Mouse (Mus musculus): ENCODE data around the gene Olfr889. TPM values are rescaled to one million over a fixed set of nuclear protein-coding genes. Genes with fewer than 3 reads are reported as not detected.
"Not testable (repeated sequence)": the region's sequence is repeated elsewhere in the genome, so short reads cannot be mapped to it uniquely, and the experiment has no call there.

The Olfr889 gene
- 0.05 TPM in 1 of 2 replicates, not detected in the other for polyA plus RNA-seq (2015; fragmentation: Nextera tagmentation; extraction: Ambion mirVana)

DNA sequence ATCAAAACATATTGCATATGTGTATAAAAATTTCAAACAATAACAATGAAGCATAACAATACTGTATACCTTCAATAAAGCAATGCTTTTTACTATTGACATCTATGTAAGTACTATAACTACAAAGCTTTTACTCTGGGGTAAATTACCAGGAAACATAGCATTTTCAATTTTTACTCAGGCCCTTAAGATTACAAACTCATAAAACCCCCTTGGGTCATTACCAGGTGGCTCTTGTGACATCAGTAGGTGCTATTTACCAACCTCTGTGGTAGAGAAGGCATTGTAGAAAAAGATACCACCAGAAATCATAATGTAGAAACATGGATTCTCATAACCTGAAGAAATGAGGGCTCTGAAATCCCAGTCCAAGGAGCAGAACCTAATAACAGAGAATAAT, at the start of gene Olfr889:
TSS of gene Olfr889 (plus strand) at position 301 of the 400 bp plus-strand sequence.
- Histone ChIP-seq H3K4me1 (replicated peaks; ENCODE audit: control insufficient read depth, insufficient read depth, low read length) (no peaks in the 10 kb centered on the region), H3K4me3 (replicated peaks; ENCODE audit: low read length) (no peak within 1 kb of the TSS), H3K9ac (replicated peaks; ENCODE audit: low read depth, low read length) (no peak within 1 kb of the TSS), H3K36me3 (ENCODE audit: control insufficient read depth, insufficient read depth) (no peaks in the 10 kb centered on the region), H3K27me3 (replicated peaks; ENCODE audit: control insufficient read depth, insufficient read depth, low read length) (no peaks in the 10 kb centered on the region), H3K9me3 (ENCODE audit: control insufficient read depth, low read length) (no peaks in the 10 kb centered on the region), H3K4me2 (ENCODE audit: low read length) (no peak within 1 kb of the TSS), H3K27ac (ENCODE audit: low read length) (no peak within 1 kb of the TSS)
- no peak for ATAC-seq

GRCm38 (mm10) chr9:38083772-38084171, 31.2 kb upstream of the Olfr889 start, which contains the start of gene Olfr887:
Olfr887 (plus strand) TSS chr9:38084072.
- Histone ChIP-seq H3K9ac (replicated peaks; ENCODE audit: low read depth, low read length) (no peak within 1 kb of the TSS), H3K27me3 (replicated peaks; ENCODE audit: control insufficient read depth, insufficient read depth, low read length) (no peaks in the 10 kb centered on the region)

GRCm38 (mm10) chr9:38107828-38108227, 7.2 kb upstream of the Olfr889 start, which contains the start of gene Olfr888:
Olfr888 (plus strand) TSS chr9:38108128.
- Histone ChIP-seq H3K9me3 (ENCODE audit: control insufficient read depth, low read length) (no peaks in the 10 kb centered on the region), H3K27me3 (replicated peaks; ENCODE audit: control insufficient read depth, insufficient read depth, low read length) (no peaks in the 10 kb centered on the region), H3K4me2 (ENCODE audit: low read length) (no peak within 1 kb of the TSS), H3K4me3 (replicated peaks; ENCODE audit: low read length) (no peak within 1 kb of the TSS), H3K27ac (ENCODE audit: low read length) (no peak within 1 kb of the TSS), H3K9ac (replicated peaks; ENCODE audit: low read depth, low read length) (no peak within 1 kb of the TSS), H3K36me3 (ENCODE audit: control insufficient read depth, insufficient read depth) (no peaks in the 10 kb centered on the region), H3K4me1 (replicated peaks; ENCODE audit: control insufficient read depth, insufficient read depth, low read length) (no peaks in the 10 kb centered on the region)
- WGBS = 79% methylated on average over 1 of the region's 1 CpGs
- ATAC-seq = no peak

More at GRCm38 (mm10) chr9:38083772-38084171, 31.2 kb upstream of the Olfr889 start, which contains the start of gene Olfr887:
- Histone ChIP-seq H3K4me1 (replicated peaks; ENCODE audit: control insufficient read depth, insufficient read depth, low read length) (no peaks in the 10 kb centered on the region), H3K27ac (ENCODE audit: low read length) (no peak within 1 kb of the TSS), H3K4me3 (replicated peaks; ENCODE audit: low read length) (no peak within 1 kb of the TSS), H3K4me2 (ENCODE audit: low read length) (no peak within 1 kb of the TSS), H3K9me3 (ENCODE audit: control insufficient read depth, low read length) (no peaks in the 10 kb centered on the region), H3K36me3 (ENCODE audit: control insufficient read depth, insufficient read depth) (no peaks in the 10 kb centered on the region)
- 85% methylated on average over 1 of the region's 1 CpGs for WGBS
- no peak for ATAC-seq

GRCm38 (mm10) chr9:38142217-38142616, 27.2 kb downstream of the Olfr889 start, which contains the start of gene Olfr890:
Olfr890 (plus strand) TSS chr9:38142517.
- no peak within 1 kb of the TSS for H3K4me3 ChIP-seq (replicated peaks; ENCODE audit: low read length)
- no peaks in the 10 kb centered on the region for H3K9me3 ChIP-seq (ENCODE audit: control insufficient read depth, low read length)
- no peak within 1 kb of the TSS for H3K9ac ChIP-seq (replicated peaks; ENCODE audit: low read depth, low read length)
- H3K4me1 ChIP-seq (replicated peaks; ENCODE audit: control insufficient read depth, insufficient read depth, low read length) = no peaks in the 10 kb centered on the region
- H3K4me2 ChIP-seq (ENCODE audit: low read length) = no peak within 1 kb of the TSS
- no peaks in the 10 kb centered on the region for H3K27me3 ChIP-seq (replicated peaks; ENCODE audit: control insufficient read depth, insufficient read depth, low read length)
- H3K27ac ChIP-seq (ENCODE audit: low read length) = no peak within 1 kb of the TSS
- no peak for ATAC-seq
- H3K36me3 ChIP-seq (ENCODE audit: control insufficient read depth, insufficient read depth) = no peaks in the 10 kb centered on the region

DNA sequence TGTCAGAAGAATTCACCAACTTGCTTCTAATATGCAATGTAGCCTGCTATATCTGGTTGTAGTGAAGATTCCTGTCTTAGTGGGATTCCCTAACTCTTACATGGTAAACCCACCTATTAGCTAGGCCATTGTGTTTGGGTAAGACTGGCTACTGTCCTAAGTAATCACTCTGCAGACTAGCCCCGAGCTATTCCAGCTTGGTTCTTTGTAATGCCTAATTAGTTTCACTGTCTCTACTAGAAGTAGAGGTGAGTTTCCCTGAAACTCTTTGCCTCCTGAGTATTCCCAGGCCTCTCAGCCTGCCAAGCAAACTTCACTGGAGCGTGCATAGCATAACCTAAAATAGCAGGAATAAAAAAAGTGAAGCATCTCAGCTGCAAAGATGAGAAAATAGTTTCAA, 53.3 kb downstream of the Olfr889 start:
- H3K4me2 ChIP-seq (ENCODE audit: low read length); H3K4me3 ChIP-seq (replicated peaks; ENCODE audit: low read length); ATAC-seq; H3K4me1 ChIP-seq (replicated peaks; ENCODE audit: control insufficient read depth, insufficient read depth, low read length); H3K9ac ChIP-seq (replicated peaks; ENCODE audit: low read depth, low read length); H3K27me3 ChIP-seq (replicated peaks; ENCODE audit: control insufficient read depth, insufficient read depth, low read length); H3K9me3 ChIP-seq (ENCODE audit: control insufficient read depth, low read length); H3K36me3 ChIP-seq (ENCODE audit: control insufficient read depth, insufficient read depth); H3K27ac ChIP-seq (ENCODE audit: low read length): not testable (repeated sequence)
- WGBS = 52% methylated on average over 2 of the region's 2 CpGs

Other genes starting within 250 kb of the Olfr889 start
- not detected in 2 replicates for gene Olfr145, start 218.5 kb upstream of the Olfr889 start, polyA plus RNA-seq (2015; fragmentation: Nextera tagmentation; extraction: Ambion mirVana)
- gene Olfr878, start 197.4 kb upstream of the Olfr889 start, polyA plus RNA-seq (2015; fragmentation: Nextera tagmentation; extraction: Ambion mirVana) = not detected in 2 replicates
- gene Olfr881, start 123.4 kb upstream of the Olfr889 start, polyA plus RNA-seq (2015; fragmentation: Nextera tagmentation; extraction: Ambion mirVana) = not detected in 2 replicates
- gene Olfr883, start 89.4 kb upstream of the Olfr889 start, polyA plus RNA-seq (2015; fragmentation: Nextera tagmentation; extraction: Ambion mirVana) = not detected in 2 replicates
- not detected in 2 replicates for gene Olfr884, start 68.6 kb upstream of the Olfr889 start, polyA plus RNA-seq (2015; fragmentation: Nextera tagmentation; extraction: Ambion mirVana)
- not detected in 2 replicates for gene Olfr885, start 53.9 kb upstream of the Olfr889 start, polyA plus RNA-seq (2015; fragmentation: Nextera tagmentation; extraction: Ambion mirVana)
- not detected in 2 replicates for gene Olfr887, start 31.1 kb upstream of the Olfr889 start, polyA plus RNA-seq (2015; fragmentation: Nextera tagmentation; extraction: Ambion mirVana)
- not detected in 2 replicates for gene Olfr888, start 7.1 kb upstream of the Olfr889 start, polyA plus RNA-seq (2015; fragmentation: Nextera tagmentation; extraction: Ambion mirVana)
- not detected in 2 replicates for gene Olfr890, start 27.3 kb downstream of the Olfr889 start, polyA plus RNA-seq (2015; fragmentation: Nextera tagmentation; extraction: Ambion mirVana)
- not detected in 2 replicates for gene Olfr891, start 65.6 kb downstream of the Olfr889 start, polyA plus RNA-seq (2015; fragmentation: Nextera tagmentation; extraction: Ambion mirVana)
- not detected in 2 replicates for gene Olfr893, start 93.2 kb downstream of the Olfr889 start, polyA plus RNA-seq (2015; fragmentation: Nextera tagmentation; extraction: Ambion mirVana)
- gene Olfr894, start 102.9 kb downstream of the Olfr889 start, polyA plus RNA-seq (2015; fragmentation: Nextera tagmentation; extraction: Ambion mirVana) = not detected in 2 replicates
- not detected in 2 replicates for gene Olfr143, start 137.6 kb downstream of the Olfr889 start, polyA plus RNA-seq (2015; fragmentation: Nextera tagmentation; extraction: Ambion mirVana)
- not detected in 2 replicates for gene Olfr895, start 152.7 kb downstream of the Olfr889 start, polyA plus RNA-seq (2015; fragmentation: Nextera tagmentation; extraction: Ambion mirVana)
- gene Olfr896-ps1, start 175.9 kb downstream of the Olfr889 start, polyA plus RNA-seq (2015; fragmentation: Nextera tagmentation; extraction: Ambion mirVana) = not detected in 2 replicates
- not detected in 2 replicates for gene Olfr25, start 213.9 kb downstream of the Olfr889 start, polyA plus RNA-seq (2015; fragmentation: Nextera tagmentation; extraction: Ambion mirVana)
- not detected in 2 replicates for gene Olfr898, start 233.2 kb downstream of the Olfr889 start, polyA plus RNA-seq (2015; fragmentation: Nextera tagmentation; extraction: Ambion mirVana)